Mouse (Mus musculus) megakaryocyte, embryonic 14.5 days (primary cell): ENCODE measurements around the gene Flna. TPM values are rescaled to one million over a fixed set of nuclear protein-coding genes. Genes with fewer than 3 reads are reported as not detected.
A peak's percentile ranks its signal among the peaks of the same experiment; 100 is the strongest.

Experiments
- H3K27me3 ChIP-seq: replicated peaks from 2 replicates; pipeline ENCODE3; 2012; ENCODE audit warnings: inconsistent platforms
- H3K36me3 ChIP-seq: replicated peaks from 2 replicates; pipeline ENCODE3; 2012; ENCODE audit warnings: low read length, inconsistent platforms, mixed read lengths
- H3K4me1 ChIP-seq: 2 replicates; pipeline ENCODE4 v1.6.1; 2012; ENCODE audit warnings: inconsistent platforms
- H3K4me3 ChIP-seq: replicated peaks from 2 replicates; pipeline ENCODE3; 2012; ENCODE audit warnings: moderate library complexity, mild to moderate bottlenecking, inconsistent platforms
- H3K9me3 ChIP-seq: 2 replicates; pipeline ENCODE4 v1.6.1; 2012; ENCODE audit warnings: inconsistent platforms
- FLI1 ChIP-seq: IDR thresholded peaks from 2 replicates; pipeline ENCODE4 v1.6.1; 2012; ENCODE audit warnings: low read length, inconsistent platforms, mixed read lengths
- GATA1 ChIP-seq: IDR thresholded peaks from 3 replicates; pipeline ENCODE4 v1.6.1; 2012; ENCODE audit warnings: mixed read lengths, low read length, inconsistent platforms, borderline replicate concordance
- polyA plus RNA-seq: library from polyadenylated mRNA; stranded (reverse); fragments of >175 nt; gene quantifications from 2 replicates; pipeline ENCODE4 v1.2.3, GENCODE M21; 2012; ENCODE audit warnings: low replicate concordance; ENCODE audit not compliant: insufficient read depth

Flna gene
- polyA plus RNA-seq, 1 experiment, result 299 TPM

DNA sequence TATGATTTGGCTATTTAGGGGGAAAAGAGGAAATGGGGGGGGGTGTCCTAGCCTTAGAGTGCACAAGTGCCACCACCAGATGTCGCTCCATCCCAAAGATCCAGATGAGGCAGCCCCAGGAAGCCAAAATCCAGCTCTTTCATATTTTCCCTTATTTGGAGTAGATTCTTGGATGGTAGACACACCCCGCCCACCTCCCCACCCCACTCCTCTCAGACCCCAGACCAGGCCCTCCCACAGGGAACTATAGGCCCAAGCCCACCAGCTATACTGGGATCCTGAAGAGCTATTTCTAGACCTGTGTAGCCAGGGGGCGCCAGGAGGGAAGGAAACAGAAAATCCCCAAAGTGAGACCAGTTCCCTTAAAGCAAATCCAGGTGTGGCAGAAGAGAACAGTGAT, 969 bp downstream of the Flna start:
- Histone ChIP-seq H3K4me1 (peaks cover 25% of the 10 kb centered on the region), H3K27me3 (peaks cover 13% of the 10 kb centered on the region), H3K9me3 (peaks cover 4% of the 10 kb centered on the region; the same call in 1 of the 2 replicates), H3K4me3 (peak overlapping the region; percentile 92), H3K36me3 (peaks cover under 1% of the 10 kb centered on the region)
- TF ChIP-seq GATA1 (no peak), FLI1 (no peak)

DNA sequence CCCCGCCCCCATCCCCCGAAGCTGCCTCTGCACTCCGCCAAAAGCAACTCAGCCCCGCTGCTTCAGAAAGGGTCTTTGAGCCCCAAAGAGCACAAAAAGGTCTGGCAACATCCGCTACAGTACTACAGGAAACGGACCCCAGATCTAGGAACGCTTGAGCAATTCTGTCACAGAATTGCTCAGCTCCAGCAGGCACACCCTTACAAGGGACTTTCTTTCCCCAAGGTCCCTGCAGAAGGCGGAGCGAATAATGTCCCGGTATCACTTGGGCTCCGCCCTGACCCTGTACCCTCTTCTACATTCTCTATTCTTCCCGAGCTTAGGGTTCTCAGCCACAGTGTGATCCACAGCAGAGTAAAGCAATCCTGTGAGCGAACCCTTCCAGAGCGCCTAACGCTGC, 2.9 kb downstream of the Flna start:
- no peak for TF ChIP-seq FLI1
- no peak for TF ChIP-seq GATA1
- H3K27me3 ChIP-seq, result peaks cover 13% of the 10 kb centered on the region
- H3K9me3 ChIP-seq, result peaks cover 4% of the 10 kb centered on the region; the same call in 1 of the 2 replicates
- peaks cover 42% of the 10 kb centered on the region for H3K4me1 ChIP-seq
- H3K36me3 ChIP-seq, result peaks cover 21% of the 10 kb centered on the region
- peak overlapping the region; percentile 94 for H3K4me3 ChIP-seq

GRCm38 (mm10) chrX:74246213-74246681, 3.4 kb downstream of the Flna start:
- H3K9me3 ChIP-seq, result peaks cover 4% of the 10 kb centered on the region; the same call in 1 of the 2 replicates
- peaks cover 13% of the 10 kb centered on the region for H3K27me3 ChIP-seq
- H3K4me3 ChIP-seq, result peak overlapping the region; percentile 94
- peaks cover 46% of the 10 kb centered on the region for H3K4me1 ChIP-seq
- TF ChIP-seq GATA1, result no peak
- no peak for TF ChIP-seq FLI1
- peaks cover 25% of the 10 kb centered on the region for H3K36me3 ChIP-seq

DNA sequence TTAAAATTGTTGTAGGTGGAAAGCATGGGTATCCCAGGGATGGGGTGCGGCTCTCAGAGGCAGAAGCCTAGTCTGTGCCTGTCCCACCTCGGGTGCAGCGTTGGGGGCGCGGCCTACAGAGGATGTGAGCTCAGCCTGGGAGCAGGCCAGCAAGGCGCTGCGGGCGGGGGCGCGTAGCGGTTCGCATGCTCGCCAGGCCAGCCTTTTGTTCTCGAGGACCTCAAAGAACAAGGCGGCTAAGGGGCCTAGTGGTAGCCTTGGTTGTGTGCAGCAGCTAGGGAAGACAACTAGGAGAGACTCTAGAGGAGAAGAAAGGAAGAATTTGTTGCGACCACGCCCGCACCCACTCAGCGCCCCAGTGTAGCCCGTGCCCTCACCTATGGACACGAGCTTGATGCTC, 3.9 kb downstream of the Flna start:
- TF ChIP-seq FLI1 (no peak), GATA1 (no peak)
- Histone ChIP-seq H3K4me3 (peak overlapping the region; percentile 94), H3K36me3 (peaks cover 31% of the 10 kb centered on the region), H3K4me1 (peaks cover 51% of the 10 kb centered on the region), H3K9me3 (peaks cover 4% of the 10 kb centered on the region; the same call in 1 of the 2 replicates), H3K27me3 (peaks cover 16% of the 10 kb centered on the region)

DNA sequence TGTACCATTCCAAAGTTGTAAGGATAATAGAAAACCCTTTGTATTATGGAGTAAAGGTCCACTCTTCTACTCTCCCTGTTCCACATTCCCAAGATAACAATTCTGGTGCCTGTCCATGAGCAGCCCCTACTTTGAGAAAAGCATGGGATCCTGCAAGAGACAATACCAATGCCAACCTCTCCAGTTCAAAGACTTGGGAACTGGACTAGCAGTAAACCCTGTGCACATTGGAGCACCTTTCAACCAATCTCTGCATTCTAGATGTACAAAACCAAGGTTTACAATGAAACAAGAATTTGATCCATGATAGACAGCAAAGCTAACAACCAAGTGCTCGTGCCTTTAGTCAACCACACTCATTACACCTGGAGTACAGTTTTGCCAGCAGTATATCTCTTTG, 4.5 kb downstream of the Flna start:
- Histone ChIP-seq H3K9me3 (peaks cover 4% of the 10 kb centered on the region; the same call in 1 of the 2 replicates), H3K27me3 (peaks cover 20% of the 10 kb centered on the region), H3K4me1 (peaks cover 54% of the 10 kb centered on the region), H3K4me3 (peak overlapping the region; percentile 94), H3K36me3 (peaks cover 36% of the 10 kb centered on the region)
- TF ChIP-seq GATA1 (no peak), FLI1 (no peak)

GRCm38 (mm10) chrX:74244614-74245083, 5.0 kb downstream of the Flna start:
- TF ChIP-seq FLI1 (no peak), GATA1 (no peak)
- peaks cover 54% of the 10 kb centered on the region for H3K4me1 ChIP-seq

GRCm38 (mm10) chrX:74243807-74244206, 5.8 kb downstream of the Flna start:
- Histone ChIP-seq H3K9me3 (peaks cover 4% of the 10 kb centered on the region; the same call in 1 of the 2 replicates), H3K27me3 (peaks cover 25% of the 10 kb centered on the region), H3K36me3 (peaks cover 49% of the 10 kb centered on the region), H3K4me3 (peak overlapping the region; percentile 94), H3K4me1 (peaks cover 49% of the 10 kb centered on the region)
- TF ChIP-seq GATA1 (no peak), FLI1 (no peak)

More at GRCm38 (mm10) chrX:74244614-74245083, 5.0 kb downstream of the Flna start:
- peaks cover 4% of the 10 kb centered on the region; the same call in 1 of the 2 replicates for H3K9me3 ChIP-seq
- H3K36me3 ChIP-seq, result peaks cover 41% of the 10 kb centered on the region
- peak overlapping the region; percentile 94 for H3K4me3 ChIP-seq
- H3K27me3 ChIP-seq, result peaks cover 22% of the 10 kb centered on the region

DNA sequence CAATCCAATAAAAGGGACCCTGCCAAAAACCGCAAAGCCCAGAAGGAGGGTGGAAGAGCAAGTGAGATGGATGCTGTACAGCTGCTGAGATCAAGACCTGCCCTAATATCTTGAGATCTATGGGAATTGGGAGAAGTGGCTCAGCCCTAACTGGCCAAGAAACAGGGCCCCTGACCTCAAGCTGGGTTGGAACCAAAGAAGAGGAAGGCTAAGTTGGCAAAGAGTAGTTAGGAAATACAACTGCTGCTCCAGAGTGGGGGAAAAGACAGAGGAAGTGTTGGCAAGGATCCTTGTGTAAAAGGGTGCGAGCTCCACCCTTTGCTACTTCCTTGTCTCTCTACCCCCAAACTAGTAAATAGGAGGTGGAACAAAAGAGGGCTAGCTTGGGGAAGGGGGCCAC, 6.2 kb downstream of the Flna start:
- peaks cover 53% of the 10 kb centered on the region for H3K36me3 ChIP-seq
- H3K4me1 ChIP-seq, result peaks cover 48% of the 10 kb centered on the region
- H3K4me3 ChIP-seq, result peak overlapping the region; percentile 94
- TF ChIP-seq GATA1 (no peak), FLI1 (no peak)
- H3K27me3 ChIP-seq, result peaks cover 25% of the 10 kb centered on the region
- H3K9me3 ChIP-seq, result peaks cover 4% of the 10 kb centered on the region; the same call in 1 of the 2 replicates

- TF ChIP-seq FLI1 (no peak), GATA1 (no peak)
- H3K36me3 ChIP-seq, result peaks cover 81% of the 10 kb centered on the region
- H3K9me3 ChIP-seq, result no peaks in the 10 kb centered on the region
- H3K4me1 ChIP-seq, result peaks cover 50% of the 10 kb centered on the region
- H3K4me3 ChIP-seq, result no peak overlapping the region
- peaks cover 25% of the 10 kb centered on the region for H3K27me3 ChIP-seq
Observed at GRCm38 (mm10) chrX:74240332-74240731, 9.3 kb downstream of the Flna start.

DNA sequence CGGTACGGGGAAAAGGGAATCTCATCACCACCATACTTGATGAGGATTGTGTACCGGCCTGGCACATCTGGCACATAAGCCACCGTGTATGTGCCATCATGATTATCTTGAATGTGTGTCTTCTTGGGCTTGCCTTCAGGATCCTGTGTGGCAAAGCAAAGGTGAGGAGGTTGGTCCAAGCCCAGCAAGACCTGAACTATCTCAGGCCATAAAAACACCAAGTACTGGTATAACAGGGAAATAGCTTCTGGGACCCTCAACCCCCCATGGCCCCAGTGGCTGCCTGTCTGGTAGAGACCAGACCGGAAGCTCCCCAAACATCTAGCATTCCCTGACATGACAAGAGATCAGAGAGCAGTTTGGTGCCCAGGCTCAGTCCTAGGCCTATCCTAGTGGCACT, 16.4 kb downstream of the Flna start:
- Histone ChIP-seq H3K27me3 (peaks cover 40% of the 10 kb centered on the region), H3K9me3 (no peaks in the 10 kb centered on the region), H3K36me3 (peaks cover 97% of the 10 kb centered on the region), H3K4me3 (no peak overlapping the region), H3K4me1 (peaks cover 21% of the 10 kb centered on the region)
- TF ChIP-seq FLI1, result no peak
- TF ChIP-seq GATA1, result no peak
